Mouse (Mus musculus): Measurements from ENCODE around the gene Stub1.
A peak's percentile ranks its signal among the peaks of the same experiment; 100 is the strongest.

The Stub1 gene

DNA sequence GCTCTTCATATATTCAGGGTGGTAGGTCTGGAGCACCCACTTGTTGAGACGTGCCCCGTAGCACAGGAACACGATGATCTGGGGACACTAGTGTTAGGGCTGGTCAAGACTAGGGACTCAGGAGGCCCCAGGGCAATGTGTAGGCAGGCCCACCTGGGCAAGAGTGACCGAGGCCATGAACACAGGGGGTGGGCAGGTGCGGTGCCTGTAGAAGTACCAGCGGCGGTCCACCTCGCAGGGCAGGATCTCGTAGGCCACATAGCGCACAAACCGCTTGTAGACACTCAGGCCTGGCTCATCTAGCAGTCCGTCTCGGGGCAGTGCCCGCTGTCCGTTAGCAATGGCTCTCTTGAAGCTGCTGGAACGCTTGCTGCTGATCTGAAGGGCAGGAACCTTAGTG, 2.6 kb upstream of the Stub1 start:
- no peak for DNase-seq

DNA sequence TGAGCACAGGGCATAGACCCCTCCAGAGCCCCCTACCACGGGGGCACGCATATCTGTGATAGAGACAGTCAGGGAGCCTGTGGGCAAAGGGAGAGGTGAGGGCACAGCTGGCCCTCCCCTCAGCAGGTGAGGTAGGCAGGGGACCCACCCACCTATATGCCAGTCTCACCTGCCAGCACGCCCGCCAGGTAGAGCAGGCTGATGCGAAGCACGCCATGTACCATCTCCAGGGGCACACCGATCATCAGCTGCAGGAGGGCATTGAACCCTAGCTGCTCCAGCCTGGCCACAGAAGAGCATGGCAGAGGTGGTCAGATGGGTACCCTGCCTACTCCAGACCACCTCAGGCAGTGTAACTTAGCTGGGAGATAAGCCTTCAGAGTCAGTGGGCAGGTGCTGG, 2.1 kb upstream of the Stub1 start:
- no peak for DNase-seq

DNA sequence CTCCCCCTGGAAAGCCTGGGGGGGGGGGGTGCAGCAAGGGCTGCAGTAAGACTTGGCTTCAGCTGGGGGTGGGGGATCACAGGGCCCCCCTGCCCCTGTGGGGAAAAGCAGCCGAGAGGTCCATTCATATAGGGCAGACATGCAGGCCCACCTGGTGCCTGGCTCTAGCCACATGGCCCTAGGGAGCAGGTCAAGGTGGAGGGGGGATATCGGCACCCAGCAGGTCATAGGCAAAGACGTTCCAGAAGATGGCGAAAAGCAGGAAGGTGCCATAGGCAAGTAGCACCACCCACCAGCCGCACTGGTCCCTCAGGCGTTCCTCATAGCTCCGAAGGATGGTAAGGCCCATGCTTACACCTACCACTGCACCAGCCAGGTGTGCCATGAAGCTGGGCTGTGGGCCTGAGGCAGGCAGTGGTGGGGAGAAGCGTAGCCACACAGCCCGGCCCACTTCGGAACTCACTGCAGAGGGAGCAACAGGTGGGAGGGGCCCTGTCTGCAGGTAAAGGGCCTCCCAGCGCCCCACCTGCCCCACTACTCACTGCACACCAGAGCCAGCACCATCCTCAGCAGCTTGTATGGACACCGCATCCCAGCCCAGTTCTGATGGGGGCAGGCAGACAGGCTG, 1.5 kb upstream of the Stub1 start:
- no peak for DNase-seq

DNA sequence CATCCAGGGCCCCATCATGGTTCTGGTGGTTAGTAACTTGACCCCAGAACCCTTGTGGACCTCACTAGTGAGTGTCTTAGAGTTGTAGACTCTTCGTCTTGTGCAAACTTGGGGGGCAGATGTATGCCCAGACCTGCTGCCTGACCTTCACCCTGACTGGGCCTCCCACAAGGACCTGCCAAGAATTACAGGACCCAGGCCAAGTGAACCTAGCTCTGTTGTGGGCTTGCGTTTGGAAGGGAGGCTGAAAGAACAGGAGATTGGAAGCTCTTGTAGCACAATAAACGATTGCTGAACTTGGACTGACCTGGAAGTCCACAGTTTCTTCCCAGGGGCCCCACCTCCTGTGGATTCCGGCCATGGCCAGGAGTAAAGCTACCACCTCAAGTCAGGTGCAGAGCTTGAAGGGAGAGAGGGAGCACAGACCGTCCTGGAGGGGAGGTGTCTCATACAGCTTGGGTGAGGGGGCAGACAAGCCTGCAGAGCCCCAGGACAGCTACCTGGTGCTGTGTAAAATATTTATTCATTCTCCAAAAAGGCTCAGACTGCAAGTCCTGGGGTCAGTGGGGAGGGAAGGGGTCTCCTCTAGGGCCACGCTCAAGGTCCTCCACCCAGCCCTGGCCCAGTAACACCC, 874 bp upstream of the Stub1 start:
- no peak for DNase-seq

DNA sequence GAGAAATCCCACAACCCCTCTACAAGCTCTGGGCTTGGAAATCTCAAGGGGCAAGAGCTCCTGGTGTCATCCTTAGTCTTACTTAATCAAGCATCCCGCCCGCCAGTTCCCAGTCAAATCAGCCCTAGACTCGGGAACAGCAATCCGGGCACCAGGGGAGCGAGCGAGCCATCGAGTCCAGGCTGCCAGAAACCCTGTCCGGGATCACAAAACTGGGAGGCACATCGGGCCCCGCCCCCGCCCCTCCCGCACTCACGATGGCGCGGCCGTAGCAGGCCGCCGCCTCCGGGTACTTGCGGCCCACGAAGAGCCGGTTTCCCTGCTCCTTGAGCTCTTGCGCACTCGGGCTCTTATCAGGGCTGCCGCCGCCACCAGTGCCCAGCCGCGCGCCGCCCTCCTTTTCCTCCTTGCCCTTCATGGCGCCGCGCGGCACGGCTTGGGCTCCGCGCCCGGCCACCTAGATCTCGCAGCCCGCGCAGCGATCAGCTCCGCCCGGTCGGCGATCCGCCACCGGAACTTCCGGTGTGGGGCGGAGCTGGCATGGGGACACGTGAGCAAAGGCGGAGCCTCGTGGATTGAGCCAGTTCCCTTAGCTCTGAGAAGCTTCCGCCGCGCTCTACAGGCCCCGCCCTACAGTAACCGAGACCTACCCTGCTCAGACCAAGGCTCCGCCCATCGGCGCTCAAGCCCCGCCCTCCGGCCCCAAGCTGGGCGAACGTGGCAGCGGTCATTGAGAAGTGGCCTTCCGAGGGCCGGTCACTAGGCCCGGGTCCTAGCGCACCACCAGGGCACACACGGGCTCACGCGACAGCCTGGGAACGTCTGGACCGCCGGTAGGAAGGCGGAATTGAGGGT, 541 bp downstream of the Stub1 start:
- peak; percentile 97 for DNase-seq

DNA sequence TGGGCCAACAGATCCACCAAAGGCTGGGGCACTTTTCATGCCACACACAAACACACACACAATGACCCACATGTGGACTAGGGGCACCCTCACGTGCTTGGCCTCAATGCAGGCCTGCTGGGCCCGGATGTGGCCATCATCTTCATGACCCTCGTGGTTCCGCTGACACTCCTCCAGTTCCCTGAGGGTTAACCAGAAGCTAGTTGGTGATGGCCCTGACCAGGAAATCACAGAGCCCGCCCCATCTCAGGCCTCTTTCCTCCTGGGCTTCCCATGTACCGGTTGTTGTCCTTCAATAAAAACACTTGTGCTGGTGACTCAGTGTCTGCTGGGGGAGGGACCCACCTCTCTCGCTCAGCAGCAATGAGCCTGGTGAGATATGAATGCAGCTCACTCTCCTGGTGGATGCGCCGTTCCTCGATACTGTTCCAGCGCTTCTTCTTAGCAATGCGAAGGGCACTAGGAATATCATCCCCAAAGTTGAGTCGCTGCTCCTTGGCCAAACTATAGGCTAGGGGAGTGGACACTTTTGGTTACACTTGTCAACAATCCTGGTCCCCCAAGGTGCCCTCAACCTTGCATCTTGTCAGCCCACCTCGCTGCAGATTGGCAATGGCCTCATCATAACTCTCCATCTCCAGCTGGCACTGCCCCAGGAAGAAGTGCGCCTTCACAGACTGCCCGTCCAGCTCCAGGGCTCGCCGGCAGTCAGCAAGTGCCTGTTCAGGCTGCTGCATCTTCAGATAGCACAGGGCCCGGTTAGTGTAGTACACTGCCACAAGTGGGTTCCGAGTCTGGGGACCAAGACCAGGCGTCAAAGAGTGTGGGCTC, 1.5 kb downstream of the Stub1 start:
- DNase-seq = no peak

DNA sequence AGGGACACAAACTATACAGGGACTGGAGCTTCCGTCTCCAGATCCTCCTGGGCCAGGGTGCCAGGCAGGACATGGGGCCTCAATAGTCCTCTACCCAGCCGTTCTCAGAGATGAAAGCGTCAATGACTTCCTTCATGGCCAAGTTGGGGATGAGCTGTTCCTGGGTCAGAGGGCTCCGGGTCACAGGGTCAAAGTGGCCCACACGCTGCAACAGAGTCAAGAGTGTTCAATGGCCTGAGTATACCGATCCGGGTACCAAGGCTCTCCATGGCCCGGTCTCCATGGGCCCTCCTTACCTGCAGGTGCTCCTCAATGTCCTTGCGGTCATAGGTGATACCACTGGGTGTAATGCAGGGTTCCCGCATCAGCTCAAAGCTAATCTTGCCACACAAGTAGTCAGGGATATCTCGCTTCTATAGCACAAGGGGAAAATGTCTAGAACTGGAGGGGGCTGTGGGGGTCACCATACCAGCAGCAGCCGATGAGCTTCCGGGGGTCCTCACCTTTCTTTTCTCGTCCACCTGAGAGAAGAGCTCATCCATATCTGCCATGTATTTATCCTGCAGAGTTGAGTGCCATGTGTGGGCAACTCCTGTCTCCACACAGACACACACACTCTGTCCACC, 2.3 kb downstream of the Stub1 start:
- no peak for DNase-seq

DNA sequence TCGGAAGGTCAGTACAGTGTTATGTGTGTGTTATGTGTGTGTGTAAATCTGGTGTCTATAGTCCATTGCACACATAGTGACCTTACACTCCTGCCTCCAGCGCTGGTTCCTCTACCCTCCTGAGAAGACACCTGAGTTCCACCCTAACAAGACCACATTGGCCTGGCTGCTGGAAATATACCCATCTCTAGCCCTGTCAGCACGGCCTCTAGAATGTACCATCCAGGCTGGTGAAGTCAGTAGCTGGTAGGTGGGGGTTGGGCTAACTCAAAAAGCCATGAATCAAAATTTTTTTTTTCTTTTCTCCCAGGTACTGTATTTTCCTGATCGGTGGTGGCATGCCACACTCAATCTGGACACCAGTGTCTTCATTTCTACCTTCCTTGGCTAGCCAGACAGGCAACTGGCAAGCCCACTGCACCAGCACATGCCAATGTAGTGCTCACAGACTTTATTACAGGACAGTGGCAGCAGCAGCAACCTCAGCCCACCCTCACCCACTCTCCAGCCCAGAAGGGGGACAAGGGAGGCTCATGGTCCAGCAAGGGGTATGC, 2.9 kb downstream of the Stub1 start:
- no peak for DNase-seq

DNA sequence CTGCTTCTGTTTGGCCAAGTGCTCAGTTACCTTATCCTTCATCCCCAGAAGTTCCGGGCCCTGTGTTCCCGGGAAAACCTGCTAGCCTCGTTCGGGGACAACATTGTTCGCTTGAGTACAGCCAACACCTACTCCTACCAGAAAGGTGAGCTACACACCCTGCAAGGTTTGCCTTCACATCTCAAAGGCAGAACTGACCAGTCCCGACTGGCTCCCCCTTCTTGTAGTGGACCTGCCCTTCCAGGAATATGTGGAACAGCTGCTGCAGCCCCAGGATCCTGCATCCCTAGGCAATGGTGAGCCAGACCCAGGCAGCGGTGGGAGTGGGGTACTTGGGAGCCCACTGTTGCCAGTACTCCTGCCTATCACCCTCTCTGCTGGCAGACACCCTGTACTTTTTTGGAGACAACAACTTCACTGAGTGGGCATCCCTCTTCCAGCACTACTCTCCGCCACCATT, 3.6 kb downstream of the Stub1 start:
- no peak for DNase-seq

DNA sequence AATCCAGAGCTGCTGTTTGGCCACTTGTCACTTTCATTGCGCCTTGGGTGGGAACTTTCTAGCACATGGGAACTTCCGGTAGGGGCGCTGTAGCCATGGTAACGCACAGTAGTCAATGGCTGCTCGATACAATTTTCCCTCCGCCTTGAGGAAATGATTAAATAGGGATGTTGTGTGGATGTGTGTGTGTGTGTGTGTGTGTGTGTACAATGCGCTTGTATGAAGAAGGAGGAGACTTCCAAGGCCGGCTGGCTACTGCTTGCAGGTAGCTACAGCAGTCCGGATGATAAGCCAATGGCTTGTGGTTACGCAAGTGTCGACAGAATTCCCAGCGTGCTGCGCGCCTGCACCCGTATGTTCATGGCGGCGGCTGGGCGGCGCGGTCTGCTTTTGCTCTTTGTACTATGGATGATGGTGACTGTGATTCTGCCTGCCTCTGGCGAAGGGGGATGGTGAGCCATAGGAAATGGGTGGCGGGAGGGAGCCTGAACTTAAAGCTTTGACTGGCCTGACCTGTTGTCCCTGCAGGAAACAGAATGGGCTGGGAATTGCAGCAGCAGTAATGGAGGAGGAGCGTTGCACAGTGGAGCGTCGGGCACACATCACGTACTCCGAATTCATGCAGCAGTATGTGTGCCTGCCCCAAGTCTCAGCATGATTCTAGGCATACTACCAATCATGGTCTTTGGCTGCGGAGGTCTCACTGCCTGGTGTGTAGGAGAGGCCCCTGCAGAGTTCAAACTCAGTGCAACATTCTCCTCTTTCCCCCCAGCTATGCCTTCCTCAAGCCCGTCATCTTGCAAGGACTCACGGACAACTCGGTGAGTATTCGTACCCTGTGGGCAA, 4.3 kb downstream of the Stub1 start, which contains the start of gene Jmjd8:
TSS of gene Jmjd8 (plus strand) at position 156 of the 846 bp plus-strand sequence.
- peak; percentile 78 for DNase-seq

DNA sequence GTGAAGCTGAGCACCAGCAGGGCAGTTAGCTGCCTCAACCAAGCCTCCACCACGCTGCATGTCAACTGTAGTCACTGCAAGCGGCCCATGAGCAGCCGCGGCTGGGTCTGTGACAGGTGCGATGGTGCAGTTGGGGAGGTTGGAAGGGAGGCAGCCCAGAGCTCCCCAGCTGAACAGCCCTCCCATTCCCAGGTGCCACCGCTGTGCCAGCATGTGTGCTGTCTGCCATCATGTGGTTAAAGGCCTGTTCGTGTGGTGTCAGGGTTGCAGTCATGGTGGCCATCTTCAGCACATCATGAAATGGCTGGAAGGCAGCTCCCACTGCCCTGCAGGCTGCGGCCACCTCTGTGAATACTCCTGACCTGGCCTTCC, 5.0 kb downstream of the Stub1 start:
- peak; percentile 41 for DNase-seq

DNA sequence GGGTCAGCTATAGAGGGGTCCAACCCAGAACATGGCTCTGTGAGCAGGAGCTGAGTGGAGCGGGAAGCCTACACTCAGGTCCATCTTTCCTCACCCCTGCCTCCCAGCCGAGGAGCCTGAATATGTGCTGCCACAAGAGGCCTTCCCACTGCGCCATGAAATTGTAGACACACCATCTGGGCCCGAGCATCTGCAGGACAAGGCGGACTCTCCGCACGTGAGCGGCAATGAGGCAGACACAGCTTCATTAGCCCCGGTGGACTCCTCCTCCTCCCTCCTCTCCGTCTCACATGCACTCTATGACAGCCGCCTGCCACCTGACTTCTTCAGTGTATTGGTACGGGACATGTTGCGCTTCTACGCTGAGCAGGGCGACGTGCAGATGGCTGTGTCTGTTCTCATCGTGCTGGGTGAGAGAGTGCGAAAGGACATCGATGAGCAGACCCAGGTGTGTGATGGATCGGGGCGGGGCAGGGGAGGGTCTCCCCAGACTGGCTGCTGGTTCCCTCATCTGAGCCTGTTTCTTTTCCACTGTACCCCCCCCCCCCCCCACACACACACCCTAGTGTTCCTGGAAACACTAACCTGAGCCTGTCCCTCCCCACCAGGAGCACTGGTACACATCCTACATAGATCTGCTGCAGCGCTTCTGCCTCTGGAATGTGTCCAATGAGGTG, 5.5 kb downstream of the Stub1 start:
- DNase-seq = no peak

DNA sequence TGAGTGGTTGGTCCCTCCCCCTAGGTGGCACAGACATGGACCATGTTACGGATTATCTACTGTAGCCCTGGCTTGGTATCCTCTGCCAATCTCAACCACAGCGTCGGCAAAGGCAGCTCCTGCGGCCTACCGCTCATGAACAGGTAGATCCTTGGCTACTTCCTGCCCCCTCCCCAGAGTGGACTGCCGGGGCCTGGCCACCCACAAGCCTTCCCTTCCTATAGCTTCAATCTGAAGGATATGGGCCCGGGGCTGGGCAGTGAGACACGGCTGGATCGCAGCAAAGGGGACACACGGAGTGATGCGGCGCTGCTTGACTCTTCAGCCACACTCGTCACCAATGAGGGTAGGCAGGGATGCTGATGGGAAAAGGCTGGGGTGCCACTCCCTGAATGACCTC, 6.2 kb downstream of the Stub1 start:
- no peak for DNase-seq

DNA sequence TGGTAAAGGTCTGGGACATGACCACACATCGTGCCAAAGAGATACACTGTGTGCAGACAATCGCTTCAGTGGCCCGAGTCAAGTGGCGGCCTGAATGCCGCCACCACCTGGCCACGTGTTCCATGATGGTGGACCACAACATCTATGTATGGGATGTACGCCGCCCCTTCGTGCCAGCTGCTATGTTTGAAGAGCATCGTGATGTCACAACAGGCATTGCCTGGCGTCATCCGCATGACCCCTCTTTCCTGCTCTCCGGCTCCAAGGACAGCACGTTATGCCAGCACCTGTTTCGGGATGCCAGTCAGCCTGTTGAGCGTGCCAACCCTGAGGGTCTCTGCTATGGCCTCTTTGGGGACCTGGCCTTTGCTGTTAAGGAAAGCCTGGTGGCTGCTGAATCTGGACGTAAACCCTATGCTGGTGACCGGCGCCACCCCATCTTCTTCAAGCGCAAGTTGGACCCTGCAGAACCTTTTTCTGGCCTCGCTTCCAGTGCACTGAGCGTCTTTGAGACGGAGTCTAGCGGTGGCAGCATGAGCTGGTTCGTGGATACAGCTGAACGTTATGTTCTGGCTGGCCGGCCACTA, 7.1 kb downstream of the Stub1 start:
- DNase-seq = no peak

DNA sequence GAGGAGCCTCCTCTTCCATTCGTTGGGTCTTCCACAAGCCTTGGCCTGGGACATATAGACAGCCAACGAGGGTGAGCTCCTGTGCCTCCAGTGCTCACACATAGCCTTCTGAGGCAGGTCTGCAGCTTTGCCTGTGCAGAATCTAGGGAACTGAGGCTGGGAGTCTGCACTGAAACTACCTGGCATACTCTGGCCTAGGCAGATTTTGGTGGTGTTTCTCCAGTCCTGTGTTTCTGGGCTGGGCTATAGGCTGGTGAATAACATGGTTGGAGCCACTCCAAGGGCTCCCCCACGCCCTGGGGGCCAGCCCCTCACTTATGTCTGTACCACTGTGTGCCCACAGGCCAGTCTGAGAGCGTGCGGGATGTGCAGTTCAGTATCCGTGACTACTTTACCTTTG, 7.9 kb downstream of the Stub1 start:
- no peak for DNase-seq

DNA sequence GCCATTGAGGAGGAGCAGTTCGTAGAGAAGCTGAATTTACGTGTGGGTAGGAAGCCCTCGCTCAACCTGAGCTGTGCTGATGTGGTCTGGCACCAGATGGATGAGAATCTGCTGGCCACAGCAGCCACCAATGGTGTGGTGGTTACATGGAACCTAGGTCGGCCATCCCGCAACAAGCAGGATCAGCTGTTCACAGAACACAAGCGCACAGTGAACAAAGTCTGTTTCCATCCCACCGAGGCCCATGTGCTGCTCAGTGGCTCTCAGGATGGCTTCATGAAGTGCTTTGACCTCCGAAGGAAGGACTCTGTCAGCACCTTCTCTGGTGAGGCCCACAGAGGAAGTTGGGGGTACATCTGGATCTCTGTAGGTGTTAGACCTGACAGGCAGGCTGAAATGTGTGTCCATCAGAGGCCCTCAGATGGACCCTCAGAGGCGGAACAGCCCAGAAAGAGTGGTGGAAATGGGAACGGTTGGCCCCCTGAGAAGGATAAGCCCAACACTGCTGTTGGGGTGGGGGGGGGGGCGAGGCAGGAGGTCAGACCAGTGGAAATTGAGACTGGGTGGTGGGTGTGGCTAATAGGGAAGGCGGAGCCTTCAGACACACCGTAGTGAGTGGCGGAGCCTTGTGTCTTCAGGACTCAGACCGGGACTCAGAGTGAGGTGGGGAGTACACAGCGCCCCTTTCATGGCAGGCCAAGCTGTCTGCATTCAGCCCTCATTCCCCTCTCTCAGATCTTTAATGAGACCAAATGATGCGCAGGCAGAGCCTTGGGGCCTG, 8.7 kb downstream of the Stub1 start:
- no peak for DNase-seq

DNA sequence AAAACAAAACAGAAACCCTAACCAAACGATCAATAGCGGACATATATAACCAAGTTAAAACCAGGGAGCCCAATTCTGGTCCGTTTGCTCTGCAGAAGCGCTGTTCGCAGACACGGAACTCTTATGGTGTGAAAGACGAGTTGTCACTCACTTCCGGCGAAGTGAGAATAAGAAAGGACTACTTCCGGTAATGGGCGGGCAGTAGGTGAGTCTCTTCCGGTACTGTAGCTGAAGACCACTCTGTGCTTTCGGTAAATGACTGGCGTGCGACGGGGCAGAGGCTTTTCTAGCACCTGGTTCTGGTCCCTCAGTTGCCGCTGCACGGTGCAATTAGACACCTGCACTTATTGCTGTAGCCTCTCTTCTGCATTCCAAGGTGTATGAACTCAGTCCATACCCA, 9.8 kb downstream of the Stub1 start, which contains the start of gene Wdr24:
TSS of gene Wdr24 (plus strand) at position 176 of the 400 bp plus-strand sequence.
- DNase-seq = peak; percentile 83

DNA sequence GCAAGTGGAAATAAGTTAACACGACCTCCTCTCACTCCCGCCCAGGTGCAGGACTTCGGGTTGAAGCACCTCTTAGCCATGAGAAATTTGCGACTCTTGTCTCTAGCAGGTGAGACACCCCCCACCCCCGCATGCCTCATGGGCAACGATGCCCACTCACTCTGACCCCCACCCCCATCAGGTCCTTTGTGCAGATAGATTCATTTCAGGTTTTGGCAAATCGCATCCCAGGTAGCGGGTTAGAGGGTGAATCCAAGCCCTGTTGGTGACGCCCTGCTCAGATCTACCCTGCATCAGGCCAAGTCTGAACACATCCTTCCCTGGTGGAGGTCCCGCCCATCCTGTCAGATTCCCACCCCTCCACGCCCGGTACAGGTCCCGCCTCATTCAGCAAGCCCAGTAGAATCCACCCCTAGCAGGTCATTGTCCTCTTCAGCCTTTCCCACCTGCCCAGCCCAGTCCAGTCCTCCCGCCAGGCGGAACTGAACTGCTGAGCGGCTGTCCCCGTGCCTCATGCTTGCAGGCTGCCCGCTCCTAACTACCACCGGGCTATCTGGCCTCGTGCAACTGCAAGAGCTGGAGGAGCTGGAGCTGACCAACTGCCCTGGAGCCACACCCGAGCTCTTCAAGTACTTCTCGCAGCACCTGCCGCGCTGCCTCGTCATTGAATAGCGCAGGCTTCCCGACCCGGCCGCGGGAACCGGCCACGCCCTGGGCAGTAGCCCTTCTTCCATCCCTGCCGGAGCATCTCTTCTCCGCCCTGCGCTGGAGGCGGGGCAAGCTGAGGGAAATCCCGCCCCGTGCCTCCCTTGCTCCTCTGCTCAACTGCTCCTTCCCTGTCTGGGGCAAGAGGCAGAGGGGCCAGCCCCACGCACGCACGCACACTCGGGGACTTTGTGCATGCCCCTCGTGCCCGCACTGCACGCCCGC, 14.1 kb downstream of the Stub1 start:
- no peak for DNase-seq
